Mouse (Mus musculus) heart, embryonic 12.5 days (tissue): Measurements from ENCODE around the gene Nfatc4. TPM values are rescaled to one million over a fixed set of nuclear protein-coding genes. Genes with fewer than 3 reads are reported as not detected.

ENCODE experiments used
- ATAC-seq: fragments of 200-750 bp; cut with Nextera tagmentation; 2 replicates; pipeline ENCODE4 v1.8.0; 2017; ENCODE audit warnings: moderate TSS enrichment, moderate library complexity; ENCODE audit not compliant: insufficient number of reproducible peaks, low FRiP score
- H3K27ac ChIP-seq: fragments of 300-500 bp; sonication (generic); 2 replicates; pipeline ENCODE4 v1.5.1; 2016; ENCODE audit warnings: mild to moderate bottlenecking, moderate library complexity; ENCODE audit not compliant: poor library complexity, severe bottlenecking
- H3K27me3 ChIP-seq: fragments of 300-500 bp; sonication (generic); replicated peaks from 2 replicates; pipeline ENCODE4 v1.6.1; 2016; ENCODE audit warnings: mild to moderate bottlenecking, moderate library complexity
- H3K36me3 ChIP-seq: fragments of 300-500 bp; sonication (generic); 2 replicates; pipeline ENCODE4 v1.6.1; 2016; ENCODE audit warnings: mild to moderate bottlenecking, moderate library complexity
- H3K4me1 ChIP-seq: fragments of 300-500 bp; sonication (generic); replicated peaks from 2 replicates; pipeline ENCODE4 v1.6.1; 2016; ENCODE audit warnings: mild to moderate bottlenecking
- H3K4me2 ChIP-seq: fragments of 300-500 bp; sonication (generic); 2 replicates; pipeline ENCODE4 v1.6.1; 2016; ENCODE audit warnings: mild to moderate bottlenecking, moderate library complexity
- H3K4me3 ChIP-seq: fragments of 300-500 bp; sonication (generic); 2 replicates; pipeline ENCODE4 v1.5.1; 2016; ENCODE audit warnings: mild to moderate bottlenecking
- H3K9ac ChIP-seq: fragments of 300-500 bp; sonication (generic); 2 replicates; pipeline ENCODE4 v1.6.1; 2016; ENCODE audit warnings: mild to moderate bottlenecking, moderate library complexity
- H3K9me3 ChIP-seq: fragments of 300-500 bp; sonication (generic); replicated peaks from 2 replicates; pipeline ENCODE4 v1.6.1; 2016; ENCODE audit warnings: mild to moderate bottlenecking, moderate library complexity
- WGBS: fragments of 180-500 bp; shearing (Covaris S2); methylation state at CpG from one replicate; pipeline ENCODE4 v1.1.7; 2016; 5-methylcytosine and 5-hydroxymethylcytosine counted together
- polyA plus RNA-seq: library from polyadenylated mRNA; unstranded; fragments of >200 nt; fragmentation: Nextera tagmentation; extraction: Ambion mirVana; gene quantifications from 2 replicates; pipeline ENCODE4 v1.2.1, GENCODE M21; 2016

Gene Nfatc4
- polyA plus RNA-seq, 1 experiment from 2014 or later = 18.6 TPM

- Histone ChIP-seq H3K36me3 (peaks cover 42% of the 10 kb centered on the region), H3K9ac (peak overlapping the region; percentile 46; the same call in 1 of the 2 replicates), H3K4me3 (peak overlapping the region; percentile 24; the same call in 1 of the 2 replicates), H3K27ac (peak overlapping the region; percentile 40), H3K4me2 (peak overlapping the region; percentile 57), H3K4me1 (peaks cover 30% of the 10 kb centered on the region), H3K27me3 (no peaks in the 10 kb centered on the region), H3K9me3 (no peaks in the 10 kb centered on the region)
- 12% methylated on average over 30 of the region's 30 CpGs for WGBS
- peak; percentile 54; the same call in 1 of the 2 replicates for ATAC-seq
Measured at GRCm38 (mm10) chr14:55873714-55874683, 51.1 kb downstream of the Nfatc4 start.

GRCm38 (mm10) chr14:55877469-55878315 lies 54.7 kb downstream of the Nfatc4 start:
- Histone ChIP-seq H3K27me3 (no peaks in the 10 kb centered on the region), H3K4me3 (no peak overlapping the region), H3K9me3 (no peaks in the 10 kb centered on the region), H3K4me1 (peaks cover 28% of the 10 kb centered on the region), H3K36me3 (peaks cover 5% of the 10 kb centered on the region), H3K9ac (0 out of 2 replicates have a peak overlapping the region, but pooled peaks have one; percentile 23), H3K27ac (no peak overlapping the region), H3K4me2 (peak overlapping the region; percentile 47)
- ATAC-seq = no peak
- 11% methylated on average over 14 of the region's 14 CpGs for WGBS

DNA sequence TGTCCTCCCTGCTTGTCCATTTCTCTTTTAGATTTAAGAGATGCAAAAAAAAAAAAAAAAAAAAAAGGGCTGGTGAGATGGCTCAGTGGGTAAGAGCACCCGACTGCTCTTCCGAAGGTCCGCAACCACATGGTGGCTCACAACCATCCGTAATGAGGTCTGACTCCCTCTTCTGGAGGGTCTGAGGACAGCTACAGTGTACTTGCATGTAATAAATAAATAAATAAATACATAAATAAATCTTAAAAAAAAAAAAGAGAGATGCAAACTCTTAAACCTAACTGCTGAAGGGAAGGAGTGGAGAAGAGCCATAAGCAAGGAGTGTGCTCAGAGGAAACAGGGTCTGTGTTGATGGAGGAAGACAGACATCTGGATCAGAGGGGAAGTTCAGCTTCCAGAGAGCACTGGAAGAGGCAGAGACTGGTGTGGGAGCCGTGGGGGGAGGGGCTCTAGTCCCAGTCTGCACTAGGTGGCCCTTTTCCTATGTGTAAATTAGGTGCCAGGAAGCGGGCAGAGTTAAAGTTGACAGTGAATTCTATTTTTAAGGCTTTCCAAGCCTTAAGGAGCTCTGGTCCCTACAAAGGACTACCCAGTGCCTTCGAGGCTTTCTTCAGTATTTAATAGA lies 55.5 kb downstream of the Nfatc4 start:
- ATAC-seq = no peak
- no peaks in the 10 kb centered on the region for H3K27me3 ChIP-seq
- peak overlapping the region; percentile 47; the same call in 1 of the 2 replicates for H3K4me2 ChIP-seq
- no peak overlapping the region for H3K27ac ChIP-seq
- no peak overlapping the region for H3K9ac ChIP-seq
- WGBS = 16% methylated on average over 7 of the region's 7 CpGs
- H3K9me3 ChIP-seq = no peaks in the 10 kb centered on the region
- H3K4me1 ChIP-seq = peaks cover 22% of the 10 kb centered on the region
- no peaks in the 10 kb centered on the region for H3K36me3 ChIP-seq
- no peak overlapping the region for H3K4me3 ChIP-seq

DNA sequence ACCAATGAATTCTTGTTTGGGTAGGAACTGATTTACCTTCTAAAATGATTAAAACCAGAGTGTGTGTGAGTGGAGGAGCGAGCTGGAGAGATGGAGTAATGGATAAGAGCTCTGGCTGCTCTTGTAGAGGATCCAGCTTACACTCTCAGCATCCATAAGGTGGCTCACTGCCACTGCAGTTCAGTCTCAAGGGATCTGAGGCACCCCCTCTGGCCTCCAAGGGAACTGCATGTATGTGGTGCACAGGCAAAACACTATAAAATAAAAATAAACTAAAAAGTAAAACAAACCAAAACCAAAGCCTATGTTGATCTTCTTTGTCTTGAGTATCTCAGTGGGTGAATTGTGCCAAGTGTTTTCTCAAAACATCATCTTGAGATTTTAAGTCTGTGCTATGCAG lies 56.7 kb downstream of the Nfatc4 start:
- H3K4me1 ChIP-seq = peaks cover 24% of the 10 kb centered on the region
- no peak overlapping the region for H3K4me3 ChIP-seq
- H3K27me3 ChIP-seq = no peaks in the 10 kb centered on the region
- H3K9ac ChIP-seq = no peak overlapping the region
- no peak overlapping the region for H3K27ac ChIP-seq
- H3K9me3 ChIP-seq = no peaks in the 10 kb centered on the region
- no peak for ATAC-seq
- H3K4me2 ChIP-seq = no peak overlapping the region
- 38% methylated on average over 1 of the region's 1 CpGs for WGBS
- H3K36me3 ChIP-seq = no peaks in the 10 kb centered on the region

GRCm38 (mm10) chr14:55880982-55881381 lies 58.0 kb downstream of the Nfatc4 start:
- no peak for ATAC-seq
- Histone ChIP-seq H3K27ac (no peak overlapping the region), H3K36me3 (no peaks in the 10 kb centered on the region), H3K4me1 (peaks cover 29% of the 10 kb centered on the region), H3K9me3 (no peaks in the 10 kb centered on the region), H3K9ac (no peak overlapping the region), H3K4me3 (no peak overlapping the region), H3K27me3 (no peaks in the 10 kb centered on the region), H3K4me2 (no peak overlapping the region)
- WGBS = 61% methylated on average over 8 of the region's 8 CpGs

DNA sequence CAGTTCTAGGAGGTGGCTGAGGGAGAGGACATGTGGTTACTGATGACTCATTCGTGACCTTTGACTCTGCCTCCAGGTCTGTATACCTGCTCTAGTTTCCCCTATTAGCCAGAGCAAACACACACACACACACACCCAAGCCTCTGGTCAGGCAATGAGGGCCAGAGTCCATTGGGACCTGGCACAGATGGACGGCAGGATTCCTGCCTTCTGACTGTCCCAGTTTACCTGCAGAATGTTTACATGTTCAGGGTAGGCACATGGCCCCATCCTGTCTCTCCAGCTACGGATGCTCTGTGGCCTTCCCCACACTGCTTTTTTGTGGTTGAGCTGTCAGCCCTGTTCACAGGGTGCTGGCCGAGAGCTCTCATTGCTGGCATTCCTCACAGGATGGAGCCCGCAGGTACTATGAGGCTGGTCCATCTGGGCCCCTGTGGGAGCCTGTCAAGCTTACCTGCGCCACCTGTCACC lies 59.3 kb downstream of the Nfatc4 start:
- ATAC-seq = no peak
- no peak overlapping the region for H3K4me3 ChIP-seq
- no peaks in the 10 kb centered on the region for H3K9me3 ChIP-seq
- peaks cover 41% of the 10 kb centered on the region for H3K4me1 ChIP-seq
- no peak overlapping the region for H3K4me2 ChIP-seq
- WGBS = 58% methylated on average over 6 of the region's 6 CpGs
- no peaks in the 10 kb centered on the region for H3K27me3 ChIP-seq
- peaks cover 9% of the 10 kb centered on the region for H3K36me3 ChIP-seq
- no peak overlapping the region for H3K27ac ChIP-seq
- no peak overlapping the region for H3K9ac ChIP-seq

DNA sequence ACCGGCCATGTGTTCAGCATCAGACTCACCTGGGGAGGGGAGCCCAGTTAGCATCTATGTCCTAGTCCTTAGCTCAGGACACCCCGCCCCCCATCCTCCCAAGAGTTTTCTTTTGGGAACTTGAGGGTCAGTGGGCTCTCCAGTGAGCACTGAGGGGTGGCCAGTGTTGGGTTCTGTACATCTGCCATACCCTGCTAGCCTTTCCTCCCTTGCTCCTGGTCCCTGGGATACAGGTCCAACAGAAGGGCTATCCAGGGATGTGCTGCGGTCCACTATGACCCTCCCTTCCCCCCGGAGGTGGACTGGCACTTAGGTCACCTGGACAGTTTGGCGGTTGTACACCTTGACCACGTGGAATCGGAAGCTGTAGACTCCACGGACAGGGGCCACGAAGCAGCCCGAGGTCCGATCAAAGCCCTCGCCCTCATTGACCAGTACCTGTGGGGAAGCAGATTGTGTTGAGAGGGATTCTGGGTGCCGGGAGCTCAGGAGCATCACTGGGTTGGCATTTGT lies 60.3 kb downstream of the Nfatc4 start:
- Histone ChIP-seq H3K4me3 (no peak overlapping the region), H3K9me3 (no peaks in the 10 kb centered on the region), H3K27ac (no peak overlapping the region), H3K36me3 (peaks cover 19% of the 10 kb centered on the region), H3K9ac (no peak overlapping the region), H3K4me1 (peaks cover 36% of the 10 kb centered on the region), H3K27me3 (no peaks in the 10 kb centered on the region), H3K4me2 (no peak overlapping the region)
- ATAC-seq = no peak
- WGBS = 89% methylated on average over 13 of the region's 13 CpGs

Other genes with a start within 250 kb of the Nfatc4 start
- gene Fitm1, start 247.5 kb upstream of the Nfatc4 start, polyA plus RNA-seq = 114 and 118 TPM in 2 replicates
- gene Psme1, start 245.0 kb upstream of the Nfatc4 start, polyA plus RNA-seq = 211 and 212 TPM in 2 replicates
- 16.3 and 21.5 TPM in 2 replicates for gene Emc9, start 237.8 kb upstream of the Nfatc4 start, polyA plus RNA-seq
- 200 and 213 TPM in 2 replicates for gene Psme2, start 232.0 kb upstream of the Nfatc4 start, polyA plus RNA-seq
- gene Rnf31, start 231.4 kb upstream of the Nfatc4 start, polyA plus RNA-seq = 16.4 and 16.8 TPM in 2 replicates
- gene Irf9, start 219.6 kb upstream of the Nfatc4 start, polyA plus RNA-seq = 8.7 and 9.4 TPM in 2 replicates
- 16.5 and 17.5 TPM in 2 replicates for gene Rec8, start 205.1 kb upstream of the Nfatc4 start, polyA plus RNA-seq
- 66.1 and 68.4 TPM in 2 replicates for gene Ipo4, start 187.2 kb upstream of the Nfatc4 start, polyA plus RNA-seq
- 3.4 and 5.2 TPM in 2 replicates for gene Gm49378, start 185.2 kb upstream of the Nfatc4 start, polyA plus RNA-seq
- gene Tm9sf1, start 179.3 kb upstream of the Nfatc4 start, polyA plus RNA-seq = 86.2 and 92.6 TPM in 2 replicates
- gene Tssk4, start 173.0 kb upstream of the Nfatc4 start, polyA plus RNA-seq = 0.45 and 0.60 TPM in 2 replicates
- gene Mdp1, start 162.6 kb upstream of the Nfatc4 start, polyA plus RNA-seq = 74.1 and 76.7 TPM in 2 replicates
- gene Gmpr2, start 151.2 kb upstream of the Nfatc4 start, polyA plus RNA-seq = 39.8 and 44.6 TPM in 2 replicates
- gene Nedd8, start 151.0 kb upstream of the Nfatc4 start, polyA plus RNA-seq = 457 and 491 TPM in 2 replicates
- gene Tinf2, start 141.3 kb upstream of the Nfatc4 start, polyA plus RNA-seq = 36.1 and 37.6 TPM in 2 replicates
- gene Tgm1, start 109.2 kb upstream of the Nfatc4 start, polyA plus RNA-seq = 0.27 and 0.70 TPM in 2 replicates
- gene Rabggta, start 100.9 kb upstream of the Nfatc4 start, polyA plus RNA-seq = 20.9 and 24.4 TPM in 2 replicates
- gene Dhrs1, start 77.5 kb upstream of the Nfatc4 start, polyA plus RNA-seq = 59.2 and 60.8 TPM in 2 replicates
- 27.7 and 30.6 TPM in 2 replicates for gene Nop9, start 77.5 kb upstream of the Nfatc4 start, polyA plus RNA-seq
- 1.0 and 1.2 TPM in 2 replicates for gene Cideb, start 64.7 kb upstream of the Nfatc4 start, polyA plus RNA-seq
- 0.49 and 0.54 TPM in 2 replicates for gene Ltb4r2, start 61.7 kb upstream of the Nfatc4 start, polyA plus RNA-seq
- 0.49 and 0.76 TPM in 2 replicates for gene Ltb4r1, start 57.2 kb upstream of the Nfatc4 start, polyA plus RNA-seq
- gene Adcy4, start 39.0 kb upstream of the Nfatc4 start, polyA plus RNA-seq = 24.4 and 26.2 TPM in 2 replicates
- gene Ripk3, start 34.3 kb upstream of the Nfatc4 start, polyA plus RNA-seq = 19.7 and 20.3 TPM in 2 replicates
- 33.3 and 38.2 TPM in 2 replicates for gene Nynrin, start 30.9 kb downstream of the Nfatc4 start, polyA plus RNA-seq
- 0.32 and 0.57 TPM in 2 replicates for gene Cbln3, start 61.2 kb downstream of the Nfatc4 start, polyA plus RNA-seq
- gene Khnyn, start 61.8 kb downstream of the Nfatc4 start, polyA plus RNA-seq = 19.8 TPM in 2 replicates
- 38.2 and 40.4 TPM in 2 replicates for gene Sdr39u1, start 77.1 kb downstream of the Nfatc4 start, polyA plus RNA-seq
- gene Cma1, start 121.5 kb downstream of the Nfatc4 start, polyA plus RNA-seq = not detected in 2 replicates
- not detected in 2 replicates for gene Cma2, start 127.8 kb downstream of the Nfatc4 start, polyA plus RNA-seq
- not detected in 2 replicates for gene Mcpt1, start 194.8 kb downstream of the Nfatc4 start, polyA plus RNA-seq
- not detected in 2 replicates for gene Mcpt9, start 207.4 kb downstream of the Nfatc4 start, polyA plus RNA-seq
- gene Mcpt2, start 218.9 kb downstream of the Nfatc4 start, polyA plus RNA-seq = 0.18 TPM in 1 of 2 replicates, not detected in the other
- gene Mcpt4, start 239.2 kb downstream of the Nfatc4 start, polyA plus RNA-seq = 0.20 TPM in 1 of 2 replicates, not detected in the other